Mouse (Mus musculus) spleen, postnatal 4 days (tissue): ENCODE data around the gene Hnrnpc.
A peak's percentile ranks its signal among the peaks of the same experiment; 100 is the strongest.
"Not testable (repeated sequence)": the region's sequence is repeated elsewhere in the genome, so short reads cannot be mapped to it uniquely, and the experiment has no call there.

Experiments used
- DNase-seq, 2 experiments: peaks; one replicate each; pipeline ENCODE4 v3.0.0; 2022; ENCODE audit warnings: low spot score in 2 of 2

Gene Hnrnpc

GRCm38 (mm10) chr14:52103474-52103855 lies 363 bp downstream of the Hnrnpc start:
- no peak for DNase-seq

- no peak for DNase-seq
Measured at GRCm38 (mm10) chr14:52101285-52102157, 2.3 kb downstream of the Hnrnpc start.

GRCm38 (mm10) chr14:52100170-52100960 lies 3.5 kb downstream of the Hnrnpc start:
- DNase-seq = no peak

GRCm38 (mm10) chr14:52099563-52099962 lies 4.3 kb downstream of the Hnrnpc start:
- DNase-seq = no peak

GRCm38 (mm10) chr14:52098387-52098786 lies 5.4 kb downstream of the Hnrnpc start:
- DNase-seq = not testable (repeated sequence)

GRCm38 (mm10) chr14:52097191-52097590 lies 6.6 kb downstream of the Hnrnpc start:
- not testable (repeated sequence) for DNase-seq

- no peak for DNase-seq
Measured at GRCm38 (mm10) chr14:52094533-52094932, 9.3 kb downstream of the Hnrnpc start.

GRCm38 (mm10) chr14:52083083-52083482 lies 20.7 kb downstream of the Hnrnpc start:
- no peak for DNase-seq

- no peak for DNase-seq
Measured at GRCm38 (mm10) chr14:52071599-52072137, 32.2 kb downstream of the Hnrnpc start.

- no peak for DNase-seq
Measured at GRCm38 (mm10) chr14:52066135-52066534, 37.7 kb downstream of the Hnrnpc start.

GRCm38 (mm10) chr14:52061798-52062197 lies 42.0 kb downstream of the Hnrnpc start:
- no peak for DNase-seq

- no peak for DNase-seq
Measured at GRCm38 (mm10) chr14:52060800-52061199, 43.0 kb downstream of the Hnrnpc start.

GRCm38 (mm10) chr14:52059982-52060381 lies 43.8 kb downstream of the Hnrnpc start:
- no peak for DNase-seq

- DNase-seq = not testable (repeated sequence)
Measured at GRCm38 (mm10) chr14:52052720-52053119, 51.1 kb downstream of the Hnrnpc start.

GRCm38 (mm10) chr14:52045966-52046565 lies 57.8 kb downstream of the Hnrnpc start:
- no peak for DNase-seq

- DNase-seq = peak in 1 of 2 experiments; percentile 21
Measured at GRCm38 (mm10) chr14:52044901-52045678, 58.7 kb downstream of the Hnrnpc start.

- DNase-seq = no peak
Measured at GRCm38 (mm10) chr14:52043446-52043845, 60.4 kb downstream of the Hnrnpc start.

- not testable (repeated sequence) for DNase-seq
Measured at GRCm38 (mm10) chr14:52042359-52042758, 61.5 kb downstream of the Hnrnpc start, which contains the start of gene Olfr221. Gene Olfr221 (minus strand): TSS chr14:52042459.

- DNase-seq = no peak
Measured at GRCm38 (mm10) chr14:52039332-52039731, 64.5 kb downstream of the Hnrnpc start.

- DNase-seq = no peak
Measured at GRCm38 (mm10) chr14:52035926-52036325, 67.9 kb downstream of the Hnrnpc start.

GRCm38 (mm10) chr14:52026342-52026741 lies 77.5 kb downstream of the Hnrnpc start:
- no peak for DNase-seq
